Comparison of ENCODE assay signal across 8 mouse cellular contexts in the genomic region with DNA sequence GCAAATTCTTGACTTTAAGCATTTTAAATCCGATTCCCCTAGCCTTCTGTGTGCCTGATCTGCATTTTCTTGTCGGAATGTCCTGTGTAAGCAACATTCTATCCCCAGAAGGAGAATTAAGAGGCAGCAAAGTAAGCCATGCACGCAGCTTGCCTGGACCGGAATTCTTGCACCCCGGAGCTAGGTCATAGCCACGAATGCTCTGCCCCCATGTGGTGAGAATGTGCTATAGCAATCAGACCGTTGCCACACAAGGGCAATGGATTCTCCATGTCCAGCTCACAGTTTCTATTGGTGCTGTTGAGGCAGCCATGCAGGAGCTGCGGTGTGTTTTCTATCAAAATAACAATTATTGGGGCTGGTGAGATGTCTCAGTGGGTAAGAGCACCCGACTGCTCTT. TPM values are rescaled to one million over a fixed set of nuclear protein-coding genes. Genes with fewer than 3 reads are reported as not detected.
A peak's percentile ranks its signal among the peaks of the same experiment; 100 is the strongest.
DNase-seq lines count a peak whose midpoint lies in the region; ATAC-seq lines count a peak whose summit lies in the region.

No protein-coding gene starts in this region.

- no peak for ATAC-seq in CD4-positive, CD25-positive, alpha-beta regulatory T cell, adult 4 months
- ATAC-seq in forebrain, embryonic 16.5 days: peak; percentile 48
- peak; percentile 68 for ATAC-seq in midbrain, embryonic 12.5 days (ENCODE audit: low FRiP score, low read depth)

- intact Hi-C loops in left cerebral cortex, postnatal 14 days (cut with DNase I): loop anchor here (5.0 kb wide), 1 partner anchor 141 kb away; no protein-coding TSS in a partner anchor

- H3K9ac ChIP-seq in forebrain, embryonic 16.5 days (replicated peaks; ENCODE audit: low read depth, low read length): no peak overlapping the region
- H3K9ac ChIP-seq in midbrain, embryonic 12.5 days (replicated peaks): no peak overlapping the region

- DNase-seq in CD4-positive, CD25-positive, alpha-beta regulatory T cell, adult 2 months (ENCODE audit: low read depth, low spot score): peak; percentile 74
- DNase-seq in cerebellum, adult 18-20 months: peak; percentile 84 to 85
- peak; percentile 73 for DNase-seq in induced T-regulatory cell, adult 2 months (ENCODE audit: low read depth)
- DNase-seq in left cerebral cortex, postnatal 14 days (ENCODE audit: low spot score in 2 of 2): peak; percentile 74 to 82
- peak; percentile 23 for DNase-seq in spleen, adult 12 weeks (ENCODE audit: low spot score)

- 7% methylated on average over 9 of the region's 9 CpGs for WGBS in forebrain, embryonic 16.5 days
- 6% methylated on average over 9 of the region's 9 CpGs for WGBS in midbrain, embryonic 12.5 days

- no peak overlapping the region for H3K27ac ChIP-seq in forebrain, embryonic 16.5 days (ENCODE audit: low read length)
- no peak overlapping the region for H3K27ac ChIP-seq in midbrain, embryonic 12.5 days (replicated peaks)

- no peaks in the 10 kb centered on the region for H3K9me3 ChIP-seq in forebrain, embryonic 16.5 days (ENCODE audit: control insufficient read depth, low read length)
- no peaks in the 10 kb centered on the region for H3K9me3 ChIP-seq in midbrain, embryonic 12.5 days

- 0 out of 2 replicates have a peak, but pooled peaks cover 3% of the 10 kb centered on the region for H3K27me3 ChIP-seq in forebrain, embryonic 16.5 days (replicated peaks; ENCODE audit: control insufficient read depth, insufficient read depth, low read length)
- peaks cover 16% of the 10 kb centered on the region for H3K27me3 ChIP-seq in midbrain, embryonic 12.5 days

- H3K4me2 ChIP-seq in forebrain, embryonic 16.5 days (ENCODE audit: low read length): no peak overlapping the region
- H3K4me2 ChIP-seq in midbrain, embryonic 12.5 days (replicated peaks): no peak overlapping the region

- no peaks in the 10 kb centered on the region for H3K36me3 ChIP-seq in forebrain, embryonic 16.5 days (ENCODE audit: control insufficient read depth, insufficient read depth)
- H3K36me3 ChIP-seq in midbrain, embryonic 12.5 days: no peaks in the 10 kb centered on the region

- H3K4me3 ChIP-seq in forebrain, embryonic 16.5 days (replicated peaks; ENCODE audit: low read length): no peak overlapping the region
- no peak overlapping the region for H3K4me3 ChIP-seq in midbrain, embryonic 12.5 days

- H3K4me1 ChIP-seq in forebrain, embryonic 16.5 days (replicated peaks; ENCODE audit: control insufficient read depth, insufficient read depth, low read length): no peaks in the 10 kb centered on the region; the same call in none of the 2 replicates
- H3K4me1 ChIP-seq in midbrain, embryonic 12.5 days: peaks cover 13% of the 10 kb centered on the region

RNA-seq across cellular contexts. Expression of a gene that starts 15.0 kb away (rescaled TPM):
- polyA plus RNA-seq in CD4-positive, CD25-positive, alpha-beta regulatory T cell, adult 4 months (2017; shearing (Covaris generic)): not detected
- 0.09 and 0.15 TPM in 2 replicates for polyA plus RNA-seq in forebrain, embryonic 16.5 days (2015; fragmentation: Nextera tagmentation; extraction: Ambion mirVana)
- total RNA-seq in left cerebral cortex, postnatal 14 days (2021): not detected
- polyA plus RNA-seq in midbrain, embryonic 12.5 days (2016; fragmentation: Nextera tagmentation; extraction: Ambion mirVana): not detected in 2 replicates

RNA-seq across cellular contexts. Expression of a gene that starts 23.0 kb away (rescaled TPM):
- not detected for polyA plus RNA-seq in CD4-positive, CD25-positive, alpha-beta regulatory T cell, adult 4 months (2017; shearing (Covaris generic))
- polyA plus RNA-seq in forebrain, embryonic 16.5 days (2015; fragmentation: Nextera tagmentation; extraction: Ambion mirVana): 0.10 TPM in 1 of 2 replicates, not detected in the other
- total RNA-seq in left cerebral cortex, postnatal 14 days (2021): not detected
- not detected in 2 replicates for polyA plus RNA-seq in midbrain, embryonic 12.5 days (2016; fragmentation: Nextera tagmentation; extraction: Ambion mirVana)

RNA-seq across cellular contexts. Expression of a gene that starts 35.2 kb away (rescaled TPM):
- 100 to 1,000 TPM; 134 to 149 TPM for polyA plus RNA-seq in CD4-positive, CD25-positive, alpha-beta regulatory T cell, adult 4 months (2017; shearing (Covaris generic))
- 83.0 and 89.0 TPM in 2 replicates for polyA plus RNA-seq in forebrain, embryonic 16.5 days (2015; fragmentation: Nextera tagmentation; extraction: Ambion mirVana)
- 10 to 100 TPM; 13.4 to 15.3 TPM for total RNA-seq in left cerebral cortex, postnatal 14 days (2021)
- polyA plus RNA-seq in midbrain, embryonic 12.5 days (2016; fragmentation: Nextera tagmentation; extraction: Ambion mirVana): 126 and 127 TPM in 2 replicates

RNA-seq across cellular contexts. Expression of a gene that starts 44.1 kb away (rescaled TPM):
- not detected for polyA plus RNA-seq in CD4-positive, CD25-positive, alpha-beta regulatory T cell, adult 4 months (2017; shearing (Covaris generic))
- polyA plus RNA-seq in forebrain, embryonic 16.5 days (2015; fragmentation: Nextera tagmentation; extraction: Ambion mirVana): 9.1 and 12.3 TPM in 2 replicates
- total RNA-seq in left cerebral cortex, postnatal 14 days (2021): under 1 TPM; 0.42 to 0.66 TPM
- 0.38 and 2.7 TPM in 2 replicates for polyA plus RNA-seq in midbrain, embryonic 12.5 days (2016; fragmentation: Nextera tagmentation; extraction: Ambion mirVana)

Comparison
In these comparisons a context has a peak if more than half of its experiments do, and no peak if none do; other contexts are left out.
1. DNase-seq: peak in every context shown above with its lines; median percentile 84 in cerebellum, adult 18-20 months; 78 in left cerebral cortex, postnatal 14 days; 74 in CD4-positive, CD25-positive, alpha-beta regulatory T cell, adult 2 months; 73 in induced T-regulatory cell, adult 2 months; 23 in spleen, adult 12 weeks.